Mouse (Mus musculus) liver, postnatal 0 days (tissue): ENCODE data around the gene Gm5447.

Experiments
- CTCF ChIP-seq: sonication (generic); IDR thresholded peaks from 2 replicates; pipeline ENCODE4 v1.5.1; 2016; ENCODE audit warnings: antibody characterized with exemption, low read depth
- EP300 ChIP-seq: IDR thresholded peaks from 2 replicates; pipeline ENCODE4 v1.6.1; 2016; ENCODE audit warnings: antibody characterized with exemption, low read depth, mild to moderate bottlenecking

- TF ChIP-seq CTCF (no peak), EP300 (no peak)
Observed at GRCm38 (mm10) chr13:30932972-30933371, 41.0 kb upstream of the Gm5447 start.
